Mouse (Mus musculus) layer of hippocampus, adult 9-11 months (tissue): ENCODE results near the gene Aifm3.

ENCODE experiments used
- DNase-seq: peaks from one replicate; pipeline ENCODE4 v3.0.0; 2022

Gene Aifm3

GRCm38 (mm10) chr16:17556180-17556579, 66.8 kb downstream of the Aifm3 start:
- DNase-seq, result no peak

GRCm38 (mm10) chr16:17556907-17557306, 67.5 kb downstream of the Aifm3 start:
- DNase-seq, result no peak
